Comparison of ENCODE assay signal across 9 mouse cellular contexts in the genomic region with DNA sequence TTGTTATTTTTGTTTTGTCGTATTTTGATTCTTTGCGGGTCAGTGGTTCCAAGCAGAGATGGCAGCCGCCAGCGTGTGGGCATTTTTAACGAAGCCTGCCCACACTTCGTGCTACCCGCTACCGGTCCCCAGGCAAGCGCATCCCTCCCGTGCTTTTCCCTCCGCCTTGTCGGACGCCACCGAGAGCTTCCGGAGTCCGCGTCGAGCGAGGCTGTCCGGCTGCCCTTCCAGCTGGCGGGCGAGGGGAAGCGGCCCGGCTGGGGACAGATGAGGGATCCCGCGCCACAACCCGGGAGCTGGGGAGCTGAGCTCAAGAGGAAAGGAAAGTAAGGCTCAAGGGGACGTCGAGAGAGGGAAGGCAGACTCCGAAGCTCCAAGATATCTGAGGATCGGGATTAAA. TPM values are rescaled to one million over a fixed set of nuclear protein-coding genes. Genes with fewer than 3 reads are reported as not detected.
DNase-seq lines count a peak whose midpoint lies in the region; ATAC-seq and TF ChIP-seq lines count a peak whose summit lies in the region.
"Had no signal": no experiment of that assay in that cellular context is flagged by ENCODE, and none has a peak within 500 bp of the region (broad histone marks: within the 10 kb centered on the region; RNA-seq: fewer than 3 reads in every experiment).

No protein-coding gene starts in this region.

- no peaks in the 10 kb centered on the region for H3K9me3 ChIP-seq in lung, embryonic 14.5 days (ENCODE audit: low read depth, low read length)
- H3K9me3 ChIP-seq in forebrain, embryonic 11.5 days (ENCODE audit: control insufficient read depth, low read length), result no peaks in the 10 kb centered on the region
- H3K9me3 ChIP-seq in limb, embryonic 12.5 days, result no peaks in the 10 kb centered on the region

- WGBS in lung, embryonic 14.5 days, result under 1% methylated on average over 31 of the region's 31 CpGs
- WGBS in lung, adult 2 months, result 1% methylated on average over 31 of the region's 31 CpGs
- whole genome bisulfite sequencing in forebrain, embryonic 11.5 days, result under 1% methylated on average over 31 of the region's 31 CpGs
- WGBS in limb, embryonic 12.5 days, result 0% methylated on average over 31 of the region's 31 CpGs

- peak; percentile 52; the same call in 1 of the 2 replicates for ATAC-seq in lung, embryonic 14.5 days (ENCODE audit: insufficient read depth)
- ATAC-seq in forebrain, embryonic 11.5 days (replicated peaks; ENCODE audit: low FRiP score), result peak; percentile 24
- no peak for ATAC-seq in limb, embryonic 12.5 days (ENCODE audit: insufficient number of reproducible peaks, insufficient read depth, low FRiP score, low TSS enrichment, low read depth)

- H3K36me3 ChIP-seq in lung, embryonic 14.5 days (ENCODE audit: insufficient read depth), result no peaks in the 10 kb centered on the region
- H3K36me3 ChIP-seq in forebrain, embryonic 11.5 days (ENCODE audit: control insufficient read depth, insufficient read depth, low read length), result no peaks in the 10 kb centered on the region
- H3K36me3 ChIP-seq in limb, embryonic 12.5 days, result no peaks in the 10 kb centered on the region

- peak; percentile 52 for DNase-seq in lung, embryonic 14.5 days
- DNase-seq in lung, adult 2 months, result no peak
- peak; percentile 76 for DNase-seq in forebrain, embryonic 11.5 days (ENCODE audit: low spot score)
- DNase-seq in retina, postnatal 1 day, result peak; percentile 79
- no peak for DNase-seq in MN1 (ENCODE audit: low spot score)
- DNase-seq in cerebellum, adult 11 months, result no peak
- DNase-seq in left cerebral cortex, adult 18-20 months (ENCODE audit: low spot score in 2 of 2), result no peak

- no peak overlapping the region for H3K9ac ChIP-seq in lung, embryonic 14.5 days
- peak overlapping the region; percentile 45 for H3K9ac ChIP-seq in forebrain, embryonic 11.5 days (ENCODE audit: low read length)
- peak overlapping the region; percentile 65 for H3K9ac ChIP-seq in limb, embryonic 12.5 days (replicated peaks)

- peaks cover 80% of the 10 kb centered on the region for H3K27me3 ChIP-seq in lung, embryonic 14.5 days (ENCODE audit: insufficient read depth, low read length)
- H3K27me3 ChIP-seq in forebrain, embryonic 11.5 days (ENCODE audit: control insufficient read depth, insufficient read depth, low read length), result peaks cover 60% of the 10 kb centered on the region
- H3K27me3 ChIP-seq in limb, embryonic 12.5 days, result peaks cover 62% of the 10 kb centered on the region

- no peak for TF ChIP-seq CTCF in lung, embryonic 14.5 days (IDR thresholded peaks at IDR 0.05; ENCODE audit: low read depth)
- no peak for TF ChIP-seq CTCF in lung, adult 2 months (IDR thresholded peaks at IDR 0.05; ENCODE audit: insufficient read depth, low read length)

- no peaks in the 10 kb centered on the region for H3K4me1 ChIP-seq in lung, embryonic 14.5 days (ENCODE audit: insufficient read depth)
- H3K4me1 ChIP-seq in lung, adult 2 months (ENCODE audit: control insufficient read depth, insufficient read depth, low read length), result no peaks in the 10 kb centered on the region
- H3K4me1 ChIP-seq in forebrain, embryonic 11.5 days (replicated peaks; ENCODE audit: control insufficient read depth, insufficient read depth, low read length), result peaks cover 4% of the 10 kb centered on the region
- no peaks in the 10 kb centered on the region for H3K4me1 ChIP-seq in limb, embryonic 12.5 days (replicated peaks)

- peak overlapping the region; percentile 24 for H3K4me3 ChIP-seq in lung, embryonic 14.5 days (ENCODE audit: low read depth, low read length)
- no peak overlapping the region for H3K4me3 ChIP-seq in lung, adult 2 months (replicated peaks; ENCODE audit: extremely low read depth, low read depth, low read length)
- peak overlapping the region; percentile 26 for H3K4me3 ChIP-seq in forebrain, embryonic 11.5 days (ENCODE audit: low read depth, low read length)
- H3K4me3 ChIP-seq in limb, embryonic 12.5 days (replicated peaks), result peak overlapping the region; percentile 45

- H3K27ac ChIP-seq in lung, embryonic 14.5 days (ENCODE audit: low read depth), result no peak overlapping the region
- no peak overlapping the region for H3K27ac ChIP-seq in forebrain, embryonic 11.5 days (ENCODE audit: low read depth, low read length)
- H3K27ac ChIP-seq in limb, embryonic 12.5 days, result peak overlapping the region; percentile 86

- peak overlapping the region; percentile 49 for H3K4me2 ChIP-seq in lung, embryonic 14.5 days
- H3K4me2 ChIP-seq in forebrain, embryonic 11.5 days (ENCODE audit: low read depth, low read length, severe bottlenecking), result peak overlapping the region; percentile 37
- H3K4me2 ChIP-seq in limb, embryonic 12.5 days, result peak overlapping the region; percentile 57

- no peak for TF ChIP-seq POLR2A in lung, adult 2 months (IDR thresholded peaks at IDR 0.05; ENCODE audit: borderline replicate concordance, extremely low read depth, low read depth, low read length)

RNA-seq across cellular contexts. Expression of a gene that starts 1.1 kb away (rescaled TPM):
- polyA plus RNA-seq in lung, embryonic 14.5 days (2014; fragmentation: Nextera tagmentation; extraction: Ambion mirVana), result 0.05 and 0.21 TPM in 2 replicates
- polyA plus RNA-seq in lung, adult 2 months (2012; rRNA removed), result not detected in 2 replicates
- 15.6 and 17.1 TPM in 2 replicates for polyA plus RNA-seq in forebrain, embryonic 11.5 days (2014; fragmentation: Nextera tagmentation; extraction: Ambion mirVana)
- polyA plus RNA-seq in limb, embryonic 12.5 days (2016; fragmentation: Nextera tagmentation; extraction: Ambion mirVana), result 49.9 and 52.6 TPM in 2 replicates
- total RNA-seq in left cerebral cortex, adult 18-20 months (2021), result 1 to 10 TPM; 1.3 to 1.6 TPM
- total RNA-seq: liver, adult 2 months had no signal

Comparison
In these comparisons a context has a peak if more than half of its experiments do, and no peak if none do; other contexts are left out.
1. DNase-seq: peak in lung, embryonic 14.5 days (single experiment), forebrain, embryonic 11.5 days (single experiment) and retina, postnatal 1 day (single experiment); none in lung, adult 2 months (single experiment), MN1 (single experiment), cerebellum, adult 11 months (single experiment) and left cerebral cortex, adult 18-20 months (0 of 2).
2. RNA of a gene that starts 1.1 kb away (polyA plus RNA-seq): 49.9 to 52.6 TPM in limb, embryonic 12.5 days and 15.6 to 17.1 TPM in forebrain, embryonic 11.5 days; 0.05 to 0.21 TPM in lung, embryonic 14.5 days and not detected in lung, adult 2 months; every median in the first group is over 10 times any median in the second.
3. Peak in every context shown above with its lines, with median percentiles within 50 percentile points of each other: H3K4me2 ChIP-seq.